Mouse (Mus musculus): ENCODE measurements around the gene Ap1m1. TPM values are rescaled to one million over a fixed set of nuclear protein-coding genes. Genes with fewer than 3 reads are reported as not detected.

The Ap1m1 gene
- polyA plus RNA-seq (2014; fragmentation: Illumina TruSeq; extraction: RNeasy Lipid Tissue Mini Kit (QIAGEN cat#74804); ENCODE audit: low read depth, low replicate concordance) = 61.0 TPM

GRCm38 (mm10) chr8:72239499-72240402 lies at the start of gene Ap1m1:
Gene Ap1m1, plus strand, starts transcription at chr8:72240018.

DNA sequence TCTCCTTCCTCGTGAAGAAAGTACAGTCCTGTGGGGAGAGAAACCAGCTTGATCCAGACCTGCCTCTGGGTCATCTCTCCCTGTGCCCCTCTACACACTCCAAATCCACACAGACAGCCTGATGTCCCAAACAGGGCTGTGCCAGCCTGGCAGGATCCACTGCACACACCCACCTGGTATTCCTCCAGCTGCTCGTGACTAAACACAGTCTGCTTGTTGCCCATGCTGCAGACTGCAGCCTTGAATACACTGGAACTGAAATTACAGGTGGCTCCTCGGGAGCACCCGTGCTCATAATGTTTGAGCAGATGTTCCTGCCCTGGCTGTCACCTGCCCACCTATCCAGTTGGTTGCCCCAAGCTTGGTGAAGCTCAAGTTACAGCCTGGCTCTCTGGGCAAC lies 27.1 kb upstream of the Ap1m1 start, which contains the start of gene Cib3:
Cib3 (minus strand) TSS at position 87 of the 400 bp plus-strand sequence.

GRCm38 (mm10) chr8:72213536-72213935 lies 26.3 kb upstream of the Ap1m1 start, which contains the start of gene Gm11034:
Gene Gm11034, minus strand, starts transcription at chr8:72213636.

DNA sequence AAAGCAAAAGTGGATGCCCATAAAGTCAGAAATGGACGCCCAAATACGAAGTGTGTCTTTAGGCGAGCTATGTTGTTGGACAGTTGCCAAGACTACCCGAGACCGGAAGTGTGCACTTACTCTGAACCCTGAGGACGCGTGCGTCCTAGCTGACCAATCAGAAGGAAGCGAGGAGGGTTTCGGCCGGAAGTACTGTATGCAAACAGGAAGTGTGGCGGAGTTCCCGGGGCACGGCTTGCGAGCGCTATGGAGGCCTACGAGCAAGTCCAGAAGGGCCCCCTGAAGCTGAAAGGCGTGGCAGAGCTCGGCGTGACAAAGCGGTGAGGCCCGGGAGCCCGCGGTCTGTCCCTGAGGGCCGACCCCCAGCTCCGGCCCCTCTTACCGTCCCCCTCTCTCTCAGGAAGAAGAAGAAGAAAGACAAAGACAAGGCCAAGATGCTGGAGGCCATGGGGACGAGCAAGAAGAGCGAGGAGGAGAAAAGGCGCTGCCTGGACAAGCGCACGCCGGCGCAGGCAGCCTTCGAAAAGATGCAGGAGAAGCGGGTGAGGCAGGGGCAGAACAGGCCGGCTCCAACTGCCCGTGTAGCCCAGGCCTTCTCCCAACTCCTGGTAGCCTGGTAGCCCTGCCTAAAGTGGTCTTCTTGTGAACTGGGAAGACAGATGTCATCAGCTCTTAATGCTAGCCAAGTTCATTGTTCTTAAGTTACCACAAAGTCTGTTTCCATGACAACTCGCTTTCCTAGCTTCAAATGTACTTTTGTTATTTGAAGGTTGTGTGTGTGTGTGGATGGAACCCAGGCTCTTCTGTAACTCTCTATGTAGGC lies 20.1 kb upstream of the Ap1m1 start, which contains the start of gene Fam32a:
Fam32a (plus strand) TSS at position 190 of the 823 bp plus-strand sequence.

DNA sequence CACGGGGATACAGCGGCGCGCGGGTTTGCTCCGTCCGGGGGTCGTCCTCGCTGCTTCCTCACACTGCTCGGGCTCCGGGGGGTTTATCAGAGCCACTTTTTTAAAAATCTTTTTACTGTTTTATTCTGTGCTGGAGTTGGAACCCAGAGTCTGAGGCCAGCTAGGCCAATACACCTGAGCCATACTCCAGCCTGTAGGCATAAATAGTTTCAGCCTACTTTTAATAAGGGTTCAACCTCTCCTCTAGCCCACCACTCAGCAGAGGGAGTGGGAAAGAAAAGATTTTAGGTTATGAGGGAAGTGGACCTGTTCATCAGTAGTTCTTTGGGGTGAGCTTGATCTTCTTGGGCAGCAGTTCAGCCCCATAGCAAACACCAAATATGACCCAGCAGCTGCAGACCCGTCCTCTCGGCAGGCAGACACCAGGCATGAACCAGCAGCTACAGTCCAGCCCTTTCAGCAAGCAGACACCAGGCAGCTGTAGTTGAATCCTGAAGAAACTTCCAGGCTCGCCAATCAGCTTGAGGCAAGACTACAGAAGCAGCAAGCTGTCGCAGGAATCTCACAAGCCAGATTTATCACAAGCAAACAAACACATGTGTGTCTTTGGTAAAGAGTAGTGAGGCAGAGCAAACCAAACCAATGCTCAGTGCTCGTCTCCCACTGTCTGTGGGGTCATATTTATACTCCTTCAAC lies 65.5 kb downstream of the Ap1m1 start, which contains the start of gene Gm10282:
Gm10282 (minus strand) TSS at position 51 of the 696 bp plus-strand sequence.

Other genes with a start within 250 kb of the Ap1m1 start
- 0.34 TPM for gene Cyp4f18, start 230.4 kb upstream of the Ap1m1 start, polyA plus RNA-seq (2014; fragmentation: Illumina TruSeq; extraction: RNeasy Lipid Tissue Mini Kit (QIAGEN cat#74804); ENCODE audit: low read depth, low replicate concordance)
- not detected for gene Olfr372, start 198.8 kb upstream of the Ap1m1 start, polyA plus RNA-seq (2014; fragmentation: Illumina TruSeq; extraction: RNeasy Lipid Tissue Mini Kit (QIAGEN cat#74804); ENCODE audit: low read depth, low replicate concordance)
- gene Olfr373, start 156.8 kb upstream of the Ap1m1 start, polyA plus RNA-seq (2014; fragmentation: Illumina TruSeq; extraction: RNeasy Lipid Tissue Mini Kit (QIAGEN cat#74804); ENCODE audit: low read depth, low replicate concordance) = not detected
- gene Olfr374, start 133.0 kb upstream of the Ap1m1 start, polyA plus RNA-seq (2014; fragmentation: Illumina TruSeq; extraction: RNeasy Lipid Tissue Mini Kit (QIAGEN cat#74804); ENCODE audit: low read depth, low replicate concordance) = not detected
- gene Tpm4, start 105.0 kb upstream of the Ap1m1 start, polyA plus RNA-seq (2014; fragmentation: Illumina TruSeq; extraction: RNeasy Lipid Tissue Mini Kit (QIAGEN cat#74804); ENCODE audit: low read depth, low replicate concordance) = 104 TPM
- 24.8 TPM for gene Rab8a, start 78.8 kb upstream of the Ap1m1 start, polyA plus RNA-seq (2014; fragmentation: Illumina TruSeq; extraction: RNeasy Lipid Tissue Mini Kit (QIAGEN cat#74804); ENCODE audit: low read depth, low replicate concordance)
- not detected for gene Hsh2d, start 50.4 kb upstream of the Ap1m1 start, polyA plus RNA-seq (2014; fragmentation: Illumina TruSeq; extraction: RNeasy Lipid Tissue Mini Kit (QIAGEN cat#74804); ENCODE audit: low read depth, low replicate concordance)
- 1.2 TPM for gene Cib3, start 27.2 kb upstream of the Ap1m1 start, polyA plus RNA-seq (2014; fragmentation: Illumina TruSeq; extraction: RNeasy Lipid Tissue Mini Kit (QIAGEN cat#74804); ENCODE audit: low read depth, low replicate concordance)
- gene Gm11034, start 26.4 kb upstream of the Ap1m1 start, polyA plus RNA-seq (2014; fragmentation: Illumina TruSeq; extraction: RNeasy Lipid Tissue Mini Kit (QIAGEN cat#74804); ENCODE audit: low read depth, low replicate concordance) = not detected
- gene Fam32a, start 20.3 kb upstream of the Ap1m1 start, polyA plus RNA-seq (2014; fragmentation: Illumina TruSeq; extraction: RNeasy Lipid Tissue Mini Kit (QIAGEN cat#74804); ENCODE audit: low read depth, low replicate concordance) = 28.9 TPM
- 2.5 TPM for gene Gm10282, start 65.2 kb downstream of the Ap1m1 start, polyA plus RNA-seq (2014; fragmentation: Illumina TruSeq; extraction: RNeasy Lipid Tissue Mini Kit (QIAGEN cat#74804); ENCODE audit: low read depth, low replicate concordance)
- gene Klf2, start 79.0 kb downstream of the Ap1m1 start, polyA plus RNA-seq (2014; fragmentation: Illumina TruSeq; extraction: RNeasy Lipid Tissue Mini Kit (QIAGEN cat#74804); ENCODE audit: low read depth, low replicate concordance) = 55.2 TPM
- gene Eps15l1, start 181.4 kb downstream of the Ap1m1 start, polyA plus RNA-seq (2014; fragmentation: Illumina TruSeq; extraction: RNeasy Lipid Tissue Mini Kit (QIAGEN cat#74804); ENCODE audit: low read depth, low replicate concordance) = 42.1 TPM
- gene Calr3, start 203.9 kb downstream of the Ap1m1 start, polyA plus RNA-seq (2014; fragmentation: Illumina TruSeq; extraction: RNeasy Lipid Tissue Mini Kit (QIAGEN cat#74804); ENCODE audit: low read depth, low replicate concordance) = 40.0 TPM
- 4.9 TPM for gene 1700030K09Rik, start 203.9 kb downstream of the Ap1m1 start, polyA plus RNA-seq (2014; fragmentation: Illumina TruSeq; extraction: RNeasy Lipid Tissue Mini Kit (QIAGEN cat#74804); ENCODE audit: low read depth, low replicate concordance)
- gene Cherp, start 235.2 kb downstream of the Ap1m1 start, polyA plus RNA-seq (2014; fragmentation: Illumina TruSeq; extraction: RNeasy Lipid Tissue Mini Kit (QIAGEN cat#74804); ENCODE audit: low read depth, low replicate concordance) = 22.3 TPM

Data from heart, adult 10 weeks (tissue).